Mouse (Mus musculus) left cerebral cortex, adult 18-20 months (tissue): ENCODE data around the gene Smpdl3b. TPM values are rescaled to one million over a fixed set of nuclear protein-coding genes. Genes with fewer than 3 reads are reported as not detected.
"Not testable (repeated sequence)": the region's sequence is repeated elsewhere in the genome, so short reads cannot be mapped to it uniquely, and the experiment has no call there.

Experiments used
- DNase-seq, 2 experiments: peaks; one replicate each; pipeline ENCODE4 v3.0.0; 2021 to 2022; ENCODE audit warnings: low spot score in 2 of 2, mixed read lengths in 1 of 2
- long read RNA-seq, 2 experiments: library from polyadenylated mRNA; stranded (forward); transcript quantifications; one replicate each; pipeline ENCODE4 v2.0.0; 2021
- total RNA-seq, 2 experiments: library from RNA; stranded (reverse); gene quantifications; 2 replicates each; pipeline ENCODE4 v1.2.3; 2021

Gene Smpdl3b
- total RNA-seq = 1 to 10 TPM; 5.8 to 6.1 TPM
- long read RNA-seq, experiment 1, transcript Smpdl3b-201 (8 exons, 2,006 nt) = major isoform, 6 of 8 reads
- long read RNA-seq, experiment 1, partial matches to known transcripts = 1 of 8 reads
- long read RNA-seq, experiment 1, other reads (novel, unspliced or antisense) = 1 of 8 reads
- long read RNA-seq, experiment 2, transcript Smpdl3b-201 (8 exons, 2,006 nt) = major isoform, 5 of 10 reads
- long read RNA-seq, experiment 2, partial matches to known transcripts = 2 of 10 reads
- long read RNA-seq, experiment 2, other reads (novel, unspliced or antisense) = 3 of 10 reads

- DNase-seq = peak; percentile 69 to 82
These were observed at the start of gene Smpdl3b for GRCm38 (mm10) chr4:132756974-132757373. Gene Smpdl3b (minus strand): TSS chr4:132757252.

- no peak for DNase-seq
These were observed 49.7 kb upstream of the Smpdl3b start for GRCm38 (mm10) chr4:132806620-132807191.

DNA sequence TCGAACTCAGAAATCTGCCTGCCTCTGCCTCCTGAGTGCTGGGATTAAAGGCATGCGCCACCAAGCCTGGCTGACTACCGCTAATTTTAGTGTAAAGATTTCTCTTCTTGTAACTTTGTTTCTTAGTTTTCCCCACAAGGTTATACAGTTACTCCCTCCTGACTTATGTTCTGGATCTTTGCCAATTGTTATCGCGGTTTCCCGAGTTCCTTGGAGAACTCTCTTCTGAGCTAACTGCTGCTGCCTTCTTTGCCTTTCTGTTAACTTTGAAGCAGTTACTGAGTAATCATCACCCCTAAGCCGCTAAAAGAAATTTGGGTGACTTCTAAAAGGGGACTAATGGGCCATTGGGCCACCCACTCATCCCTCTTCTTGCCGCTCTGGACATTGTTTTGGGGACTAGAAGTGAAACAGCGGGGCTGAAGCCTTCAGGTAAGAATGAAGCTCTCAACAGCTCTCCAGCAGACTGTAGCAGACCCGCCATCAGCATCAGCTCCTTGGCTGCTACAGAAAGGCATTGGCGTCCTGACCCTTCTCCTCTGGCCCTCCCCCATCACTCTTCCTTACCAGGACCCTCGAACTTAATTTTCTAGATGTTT, 48.6 kb upstream of the Smpdl3b start:
- no peak for DNase-seq

DNA sequence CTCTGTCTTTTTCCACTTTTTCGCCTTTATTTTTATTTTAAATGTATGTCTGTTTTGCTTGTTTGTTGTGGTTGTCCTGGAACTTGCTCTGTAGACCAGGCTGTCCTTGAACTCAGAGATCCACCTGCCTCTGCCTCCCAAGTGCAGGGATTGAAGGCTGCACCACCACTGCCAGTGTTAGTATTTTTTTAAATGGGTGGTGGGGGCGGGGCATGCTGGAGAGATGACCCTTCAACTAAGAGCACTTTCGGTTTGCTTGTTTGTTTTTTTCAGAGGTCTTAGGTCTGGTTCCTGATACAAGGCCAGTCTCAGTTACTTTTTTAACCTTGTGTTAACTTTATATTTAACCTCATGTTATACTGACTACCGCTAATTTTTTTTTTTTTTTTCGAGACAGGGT, 48.1 kb upstream of the Smpdl3b start:
- DNase-seq = no peak

GRCm38 (mm10) chr4:132804331-132804730, 47.3 kb upstream of the Smpdl3b start:
- no peak for DNase-seq

DNA sequence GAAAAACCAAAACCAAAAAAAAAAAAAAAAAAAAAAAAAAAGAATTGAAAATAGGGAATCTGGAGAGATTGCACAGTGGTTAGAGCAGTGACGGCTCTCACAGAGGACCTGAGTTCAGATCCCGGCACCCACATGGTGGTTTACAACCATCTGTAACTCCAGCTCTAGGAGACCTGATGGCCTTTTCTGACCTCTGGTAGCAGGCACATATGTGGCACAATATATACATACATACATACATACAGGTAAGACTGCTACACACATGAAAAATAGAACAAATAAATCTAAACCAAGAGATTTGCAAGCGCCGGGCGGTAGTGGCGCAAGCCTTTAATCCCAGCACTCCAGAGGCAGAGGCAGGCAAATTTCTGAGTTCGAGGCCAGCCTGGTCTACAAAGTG, 46.8 kb upstream of the Smpdl3b start:
- DNase-seq = no peak

DNA sequence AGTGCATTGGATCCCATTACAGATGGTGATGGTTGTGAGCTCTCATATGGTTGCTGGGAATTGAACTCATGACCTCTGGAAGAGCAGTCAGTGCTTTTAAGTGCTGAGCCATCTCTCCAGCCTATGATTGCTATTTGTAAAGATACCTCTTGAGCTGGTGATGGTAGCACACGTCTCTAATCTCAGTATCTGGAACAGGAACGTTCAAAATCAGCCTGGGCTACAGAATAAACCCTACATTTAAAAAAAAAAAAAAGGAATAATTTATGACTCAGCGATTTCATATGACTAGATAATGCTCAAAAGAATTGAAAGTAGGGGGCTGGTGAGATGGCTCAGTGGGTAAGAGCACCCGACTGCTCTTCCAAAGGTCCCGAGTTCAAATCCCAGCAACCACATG, 46.2 kb upstream of the Smpdl3b start:
- DNase-seq = no peak

GRCm38 (mm10) chr4:132802171-132802637, 45.2 kb upstream of the Smpdl3b start:
- no peak for DNase-seq

DNA sequence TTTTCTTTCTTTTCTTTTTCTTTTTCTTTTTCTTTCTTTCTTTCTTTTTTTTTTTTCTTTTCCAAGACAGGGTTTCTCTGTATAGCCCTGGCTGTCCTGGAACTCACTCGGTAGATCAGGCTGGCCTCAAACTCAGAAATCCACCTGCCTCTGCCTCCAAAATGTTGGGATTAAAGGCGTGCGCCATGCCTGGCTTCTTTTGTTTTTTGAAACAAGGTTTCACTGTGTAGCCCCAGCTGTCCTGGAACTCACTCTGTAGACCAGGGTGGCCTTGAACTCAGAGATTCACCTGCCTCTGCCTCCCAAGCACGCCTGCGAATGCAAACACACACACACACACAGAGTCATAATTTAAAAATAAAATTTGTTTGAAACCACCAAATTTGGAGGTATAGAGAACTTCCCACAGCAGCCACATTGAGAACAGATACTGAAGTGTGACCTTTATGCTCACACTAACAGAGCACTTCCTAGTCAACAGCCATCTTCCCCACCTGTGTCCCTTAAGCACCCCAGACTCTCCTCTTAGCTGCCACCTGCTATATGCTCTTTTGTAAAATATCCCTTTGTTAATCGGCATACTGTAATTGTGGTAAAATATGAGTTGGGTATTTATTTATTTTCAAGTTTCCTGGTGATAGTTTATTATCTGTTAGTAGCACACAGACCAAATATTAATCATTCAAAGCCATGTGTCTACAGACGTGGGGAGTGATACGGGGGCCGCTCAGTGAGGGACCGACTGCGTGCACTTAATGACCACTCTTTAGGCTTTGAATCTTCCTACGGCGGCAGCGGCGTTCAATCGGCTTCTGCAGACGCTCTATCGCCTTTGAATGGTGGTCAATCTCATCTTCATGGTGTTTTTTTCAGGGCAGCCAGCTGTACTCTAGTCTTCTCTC, 44.4 kb upstream of the Smpdl3b start:
- no peak for DNase-seq

DNA sequence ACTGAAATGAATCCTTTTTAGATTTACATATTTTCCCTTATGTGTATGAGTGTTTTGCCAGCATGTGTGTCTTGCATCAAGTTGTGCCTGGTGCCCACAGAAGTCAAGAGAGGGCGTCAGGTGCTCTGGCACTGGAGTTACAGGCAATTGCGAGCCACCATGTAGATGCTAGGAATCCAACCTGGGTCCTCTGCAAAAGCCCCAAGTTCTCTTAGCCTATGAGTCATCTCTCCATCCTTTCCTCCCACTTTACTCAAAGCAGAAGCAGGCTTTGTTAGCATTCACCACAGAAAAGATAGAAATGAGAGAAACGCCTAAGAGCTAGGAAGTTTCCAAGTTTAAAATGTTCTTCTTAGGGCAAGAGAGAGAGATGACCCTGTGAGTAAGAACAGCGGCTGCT, 42.8 kb upstream of the Smpdl3b start:
- peak in 1 of 2 experiments; percentile 17 for DNase-seq

DNA sequence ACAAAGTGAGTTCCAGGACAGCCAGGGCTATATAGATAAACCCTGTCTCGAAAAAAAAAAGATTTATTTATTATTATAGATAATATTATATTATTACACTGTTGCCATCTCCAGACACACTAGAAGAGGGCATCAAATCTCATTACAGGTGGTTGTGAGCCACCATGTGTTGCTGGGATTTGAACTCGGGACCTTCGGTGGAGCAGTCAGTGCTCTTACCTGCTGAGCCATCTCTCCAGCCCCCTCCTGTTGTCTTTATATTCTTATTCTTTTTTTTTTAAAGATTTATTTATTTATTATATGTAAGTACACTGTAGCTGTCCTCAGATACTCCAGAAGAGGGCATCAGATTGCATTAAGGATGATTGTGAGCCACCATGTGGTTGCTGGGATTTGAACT, 41.6 kb upstream of the Smpdl3b start:
- DNase-seq = not testable (repeated sequence)

- no peak for DNase-seq
These were observed 41.0 kb upstream of the Smpdl3b start for GRCm38 (mm10) chr4:132798028-132798427.

DNA sequence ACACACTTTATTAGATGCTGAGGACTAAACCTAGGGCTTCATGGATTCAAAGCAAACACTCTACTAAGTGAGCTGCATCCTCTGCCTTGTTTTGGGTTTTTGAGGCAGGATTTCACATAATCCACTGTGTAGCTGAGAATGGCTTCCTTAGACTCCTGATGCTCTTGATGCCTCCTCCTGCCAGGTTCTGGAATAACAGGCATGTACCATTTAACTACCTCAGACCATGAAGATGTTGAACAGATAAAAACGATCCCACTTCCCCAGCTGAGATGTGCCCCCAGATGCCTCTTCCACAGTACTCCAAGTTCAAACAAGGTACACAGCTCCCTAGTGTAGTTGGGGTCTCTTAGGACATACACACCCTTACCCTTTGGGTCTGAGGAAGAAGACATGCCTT, 40.4 kb upstream of the Smpdl3b start:
- DNase-seq = no peak

DNA sequence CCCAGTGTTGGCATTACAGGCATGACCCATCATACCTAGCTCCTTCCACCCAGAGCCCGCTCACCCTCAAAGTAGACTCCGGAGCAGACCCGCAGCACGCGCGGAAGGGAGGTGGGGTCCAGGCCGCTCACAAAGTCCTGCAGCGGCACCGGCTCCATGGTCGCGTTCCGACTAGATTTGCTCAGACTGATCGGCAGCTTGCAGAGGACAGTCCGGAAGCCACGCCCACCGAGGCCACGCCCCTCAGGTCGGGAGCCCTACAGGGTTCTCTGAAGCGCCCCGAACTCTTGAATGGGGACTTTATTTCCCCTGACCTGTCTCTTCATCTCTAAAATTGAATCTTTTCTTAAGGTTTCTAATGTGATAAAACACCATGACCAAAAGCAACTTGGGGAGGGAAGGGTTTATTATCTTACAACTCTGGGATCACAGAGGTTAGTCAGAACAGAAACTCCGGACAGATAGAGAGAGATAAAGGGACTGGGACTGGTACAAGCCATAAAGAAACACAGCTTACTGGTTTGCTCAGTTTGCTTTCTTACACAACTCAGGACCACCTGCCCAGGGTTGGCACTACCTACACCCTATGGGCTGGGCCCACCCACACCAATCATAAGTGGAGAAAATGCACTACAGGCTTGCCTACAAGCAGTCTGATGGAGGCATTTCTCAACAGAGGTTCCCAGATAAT, 39.3 kb upstream of the Smpdl3b start, which contains the start of gene Themis2:
Gene Themis2 (minus strand): TSS at position 192 of the 691 bp plus-strand sequence.
- DNase-seq = peak in 1 of 2 experiments; percentile 22

DNA sequence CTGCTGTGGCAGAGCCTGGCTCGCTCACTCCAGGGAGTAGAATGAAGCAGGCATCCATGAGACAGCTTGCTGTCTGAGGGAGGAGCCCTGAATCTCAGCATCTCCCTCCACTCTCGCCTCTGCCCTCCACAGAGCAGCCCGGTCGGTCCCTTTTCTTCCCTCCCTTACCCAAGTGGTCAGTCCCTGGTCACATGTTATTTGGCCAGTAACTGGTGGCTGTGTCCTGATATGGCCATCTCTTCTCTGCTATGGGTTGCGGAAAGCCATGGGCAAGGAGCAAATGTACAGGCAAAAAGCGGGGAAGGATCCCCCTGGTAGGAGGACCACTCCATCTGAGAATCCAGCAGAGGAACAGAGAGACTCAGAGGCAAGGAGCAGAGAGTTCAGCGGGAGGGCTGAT, 38.1 kb upstream of the Smpdl3b start:
- no peak for DNase-seq

- no peak for DNase-seq
These were observed 37.7 kb upstream of the Smpdl3b start for GRCm38 (mm10) chr4:132794760-132795159.

GRCm38 (mm10) chr4:132794028-132794427, 37.0 kb upstream of the Smpdl3b start:
- no peak for DNase-seq

- DNase-seq = not testable (repeated sequence)
These were observed 36.4 kb upstream of the Smpdl3b start for GRCm38 (mm10) chr4:132793322-132794004.

- no peak for DNase-seq
These were observed 32.7 kb upstream of the Smpdl3b start for GRCm38 (mm10) chr4:132789731-132790130.

GRCm38 (mm10) chr4:132785228-132785627, 28.2 kb upstream of the Smpdl3b start:
- no peak for DNase-seq
